Mouse (Mus musculus) adrenal gland, postnatal 36 days (tissue): Measurements from ENCODE around the gene Herc6. TPM values are rescaled to one million over a fixed set of nuclear protein-coding genes. Genes with fewer than 3 reads are reported as not detected.
A peak's percentile ranks its signal among the peaks of the same experiment; 100 is the strongest.
"Not testable (repeated sequence)": the region's sequence is repeated elsewhere in the genome, so short reads cannot be mapped to it uniquely, and the experiment has no call there.

Experiments
- DNase-seq, 2 experiments: peaks; one replicate each; pipeline ENCODE4 v3.0.0; 2021; ENCODE audit warnings: mixed read lengths in 1 of 2
- long read RNA-seq, 2 experiments: library from polyadenylated mRNA; stranded (forward); transcript quantifications; one replicate each; pipeline ENCODE4 v2.0.0; 2021; ENCODE audit warnings: borderline sequencing depth in 2 of 2
- total RNA-seq, 2 experiments: library from RNA; stranded (reverse); gene quantifications; 2 replicates each; pipeline ENCODE4 v1.2.3; 2021

The Herc6 gene
- total RNA-seq = 10 to 100 TPM; 18.1 to 23.1 TPM
- long read RNA-seq, experiment 1, full-length matches to known transcripts = 6 of 14 reads
- long read RNA-seq, experiment 1, partial matches to known transcripts = 5 of 14 reads
- long read RNA-seq, experiment 1, other reads (novel, unspliced or antisense) = 3 of 14 reads
- long read RNA-seq, experiment 2, full-length matches to known transcripts = 1 of 1 reads
- long read RNA-seq, experiment 2, partial matches to known transcripts = 0 of 1 reads
- long read RNA-seq, experiment 2, other reads (novel, unspliced or antisense) = 0 of 1 reads

DNA sequence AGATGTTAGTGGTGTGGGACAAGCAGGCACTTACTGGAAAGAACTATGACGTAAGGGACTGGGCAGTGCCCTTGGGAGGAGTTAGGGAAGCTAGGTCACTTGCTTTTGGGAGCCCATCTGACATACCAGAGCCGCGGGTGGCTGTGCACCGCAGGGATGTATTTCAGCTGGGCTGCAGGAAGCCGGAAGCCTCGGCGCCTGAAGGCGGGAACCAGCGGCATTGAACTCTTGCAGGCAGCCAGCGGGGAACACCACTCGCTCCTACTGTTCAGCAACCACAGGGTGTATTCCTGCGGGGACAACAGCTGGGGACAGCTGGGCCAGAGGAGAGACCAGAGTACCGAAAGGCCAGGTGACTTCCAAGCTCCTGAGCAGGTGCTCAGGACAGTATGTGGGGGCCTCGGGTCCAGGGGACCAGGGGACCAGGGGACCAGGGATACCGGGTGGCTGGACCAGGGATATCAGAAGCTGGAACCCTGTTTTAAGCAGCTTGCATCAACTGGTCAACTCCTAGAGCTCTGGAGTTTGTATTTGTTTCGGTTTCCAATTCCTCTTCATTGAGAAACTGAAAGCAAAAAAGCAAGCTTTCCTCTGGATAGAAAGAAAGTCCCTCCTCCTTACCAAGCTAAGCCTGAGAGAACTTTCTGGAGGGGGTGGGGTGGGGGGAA lies at the start of gene Herc6:
TSS of gene Herc6 (plus strand) at position 120 of the 668 bp plus-strand sequence.
- peak; percentile 88 to 89 for DNase-seq

DNA sequence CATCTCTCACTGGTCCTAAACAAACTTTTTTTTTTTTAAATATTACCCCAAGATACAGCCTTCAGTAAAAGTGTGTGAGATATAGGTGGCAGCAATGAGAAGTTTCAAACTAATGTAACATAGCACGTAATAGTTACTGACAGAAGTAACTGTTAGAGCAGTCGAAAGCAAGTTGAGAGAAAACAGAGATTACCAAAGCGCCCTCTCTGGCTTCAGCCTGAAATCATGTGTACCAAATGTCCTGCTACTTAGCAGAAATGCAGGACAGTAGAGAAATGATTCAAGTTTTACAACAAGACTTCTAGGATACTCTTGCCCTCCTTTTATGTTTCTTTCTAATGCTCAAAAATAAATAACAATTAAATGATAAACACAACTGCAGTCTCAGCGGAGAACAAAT lies 49.8 kb upstream of the Herc6 start:
- DNase-seq = peak in 1 of 2 experiments; percentile 17

DNA sequence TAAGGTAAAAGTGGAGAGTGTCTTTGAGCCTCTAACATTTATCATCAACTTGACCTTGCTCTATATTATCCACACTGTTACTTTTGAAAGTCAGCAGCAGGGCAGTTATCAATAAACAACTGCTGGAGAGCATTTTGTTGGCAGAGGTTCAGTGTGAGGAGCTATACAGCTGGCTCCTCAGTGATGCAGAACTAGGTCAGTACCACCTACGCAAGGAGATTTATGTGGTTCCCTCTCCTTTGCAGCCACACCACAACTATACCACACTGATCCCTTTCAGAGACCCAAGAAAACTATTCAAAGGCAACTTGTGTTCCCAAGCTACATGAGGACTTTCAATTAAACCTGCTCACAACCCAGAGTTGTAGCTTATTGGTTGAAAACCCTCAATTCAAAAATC lies 49.4 kb upstream of the Herc6 start:
- DNase-seq = peak; percentile 16 to 41

DNA sequence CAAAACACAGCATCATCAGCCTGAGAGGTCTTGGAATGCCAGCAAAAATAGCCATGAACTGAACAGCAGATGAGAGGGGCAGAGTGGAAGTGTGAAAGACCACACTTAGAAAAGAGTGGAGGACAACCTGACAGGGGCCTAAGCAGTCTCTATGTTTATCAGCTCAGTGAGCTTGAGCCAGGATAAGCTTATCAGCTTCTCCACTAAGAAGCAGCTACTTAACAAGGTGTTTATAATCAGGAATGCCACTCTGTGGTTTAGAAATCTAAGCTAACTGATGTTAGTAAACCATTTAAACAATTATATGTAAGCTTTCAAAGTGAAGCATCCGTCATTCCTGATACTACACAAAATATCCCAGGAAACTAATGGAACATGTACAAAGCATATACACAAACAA lies 48.8 kb upstream of the Herc6 start:
- DNase-seq = no peak

DNA sequence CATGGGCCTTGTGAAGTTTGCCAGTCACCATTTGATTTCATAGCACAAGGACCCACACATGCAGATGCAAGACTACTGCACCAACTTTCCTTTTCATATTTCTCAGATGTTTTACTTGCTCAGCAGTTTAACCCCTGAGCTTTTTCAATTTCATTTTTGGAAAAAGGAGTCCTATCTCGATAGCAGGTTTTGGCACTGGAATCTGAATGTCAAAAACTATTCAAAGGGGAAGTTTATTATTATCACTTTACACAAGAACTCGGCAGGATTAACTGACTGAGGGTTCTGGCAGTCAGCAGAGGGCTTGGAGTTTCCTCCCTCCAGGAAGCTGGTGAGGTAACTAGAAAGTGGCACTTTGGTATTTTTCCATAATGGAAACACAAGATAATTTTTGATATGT lies 47.4 kb upstream of the Herc6 start:
- DNase-seq = peak in 1 of 2 experiments; percentile 5

DNA sequence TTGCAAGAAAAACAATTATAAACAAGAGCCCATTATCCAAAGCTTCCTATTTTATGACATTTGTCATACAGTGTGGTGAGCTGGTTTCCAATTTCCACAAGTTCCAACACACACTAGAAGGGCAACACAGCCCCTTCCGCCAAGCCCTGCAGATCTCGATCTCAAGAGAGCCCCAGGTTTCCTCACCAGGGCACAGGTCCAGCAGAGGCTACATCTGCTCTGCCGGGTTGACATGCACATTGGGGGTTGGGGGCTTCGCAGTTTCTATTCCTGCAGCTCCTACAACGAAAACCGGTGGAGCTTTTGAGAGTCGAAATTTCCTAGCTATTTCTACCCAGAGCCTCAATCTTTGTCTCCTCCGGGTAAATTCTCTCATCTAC lies 46.6 kb upstream of the Herc6 start:
- peak; percentile 48 to 64 for DNase-seq

DNA sequence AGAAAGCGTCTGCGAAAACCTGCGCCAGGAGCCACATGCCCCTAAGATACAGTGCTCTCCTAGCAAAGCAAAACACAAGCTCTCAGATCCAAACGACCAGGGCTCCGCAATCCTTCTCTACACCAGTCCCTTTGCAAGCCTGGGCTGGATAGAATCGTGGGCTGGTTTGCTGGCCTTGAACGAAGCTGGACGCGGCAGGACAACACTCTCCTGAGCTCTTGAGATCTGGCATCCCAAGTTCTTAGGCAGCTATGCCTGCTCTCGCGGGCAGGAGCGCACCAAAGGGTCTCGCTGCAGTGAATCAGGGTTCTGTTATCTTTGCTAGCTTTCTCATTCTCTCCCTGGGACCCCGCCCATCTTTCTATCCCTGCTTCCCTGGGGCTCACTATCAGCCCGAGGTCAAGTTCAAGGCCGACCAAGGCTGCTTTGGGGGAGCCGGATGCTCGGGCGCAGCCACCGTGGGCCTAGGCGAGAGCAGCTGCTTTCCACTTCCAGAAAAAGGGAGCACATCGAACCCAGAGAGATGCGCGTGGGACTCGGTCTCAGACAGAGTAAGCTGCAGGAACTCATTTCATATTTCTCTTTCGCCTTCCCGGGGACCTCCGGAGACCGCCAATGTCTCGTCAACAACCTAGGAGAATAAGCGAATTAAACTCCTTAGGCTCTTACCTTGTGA lies 46.1 kb upstream of the Herc6 start:
- DNase-seq = peak; percentile 66 to 69

DNA sequence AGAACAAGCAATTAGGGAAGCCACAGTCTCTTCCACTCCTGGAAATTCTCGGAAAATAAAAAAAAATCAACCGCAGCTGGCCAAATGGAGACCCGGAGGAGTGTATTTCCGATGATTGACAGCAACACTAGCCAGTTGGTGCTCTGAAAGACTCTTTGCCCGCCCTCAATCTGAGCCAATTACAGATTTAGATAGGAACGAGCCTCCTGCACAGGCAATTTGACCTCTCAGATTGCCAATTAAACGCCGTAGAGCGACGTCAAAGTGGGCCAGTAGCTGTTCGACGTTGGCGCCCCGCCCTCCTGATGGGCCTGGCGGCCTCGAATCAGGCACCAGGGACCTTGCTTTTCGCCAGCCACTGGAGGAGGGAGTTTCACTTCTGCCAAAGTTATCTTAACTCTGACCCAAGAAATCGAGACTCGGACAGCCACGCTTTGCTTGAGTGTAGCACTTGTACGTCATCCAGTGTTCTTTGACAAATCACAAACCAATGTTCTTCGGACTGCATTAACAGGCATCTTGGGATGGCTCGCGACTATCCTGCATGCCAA lies 45.3 kb upstream of the Herc6 start, which contains the start of gene Ppm1k:
TSS of gene Ppm1k (minus strand) at position 83 of the 551 bp plus-strand sequence.
- DNase-seq = peak; percentile 98 to 99

DNA sequence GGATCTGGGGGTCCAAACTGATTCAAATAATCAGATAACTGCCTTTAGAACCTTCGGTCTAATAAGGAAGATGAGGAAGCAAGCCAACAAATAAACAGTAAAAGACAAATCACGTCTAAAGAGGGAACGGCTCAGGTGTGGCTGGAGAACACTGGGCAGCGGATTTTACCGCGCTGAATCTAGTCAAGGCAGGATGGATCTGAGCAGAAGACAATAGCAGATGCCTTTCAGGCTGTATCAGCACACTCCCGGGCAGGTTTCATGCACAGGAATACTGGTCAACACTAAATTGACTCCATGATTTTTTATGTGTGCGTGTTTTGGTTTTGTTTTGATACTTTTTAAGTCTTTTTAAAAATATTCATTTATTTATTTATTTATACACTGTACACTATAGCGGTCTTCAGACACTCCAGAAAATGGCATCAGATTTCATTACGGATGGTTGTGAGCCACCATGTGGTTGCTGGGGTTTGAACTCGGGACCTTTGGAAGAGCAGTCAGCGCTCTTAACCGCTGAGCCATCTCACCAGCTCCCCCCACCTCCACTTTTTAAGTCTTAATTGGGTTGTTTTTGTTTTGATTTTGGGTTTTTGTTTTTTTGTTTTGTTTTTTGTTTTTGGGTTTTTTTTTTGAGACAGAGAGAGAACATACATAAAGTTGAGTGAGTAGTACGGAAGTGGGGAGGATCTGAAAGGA lies 44.7 kb upstream of the Herc6 start:
- peak in 1 of 2 experiments; percentile 19 for DNase-seq

DNA sequence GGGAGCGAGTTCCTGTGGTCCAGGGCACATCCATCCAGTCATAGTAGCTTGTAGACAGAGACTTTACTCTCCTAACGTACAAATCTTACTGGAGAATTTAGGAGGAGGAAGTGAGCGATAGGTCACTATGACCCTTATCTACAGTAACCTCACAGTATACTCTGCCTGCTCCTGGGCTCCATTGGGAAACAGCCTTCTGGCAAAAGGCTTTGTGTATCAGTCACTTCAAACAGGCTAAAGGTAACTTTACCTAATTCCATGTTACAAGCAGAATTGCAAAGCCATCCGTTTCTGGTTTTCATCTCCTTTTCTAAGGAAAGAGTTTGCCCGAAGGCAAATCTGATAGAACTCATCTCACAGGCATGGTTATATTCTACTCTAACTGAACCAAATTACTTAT lies 42.9 kb upstream of the Herc6 start:
- no peak for DNase-seq

DNA sequence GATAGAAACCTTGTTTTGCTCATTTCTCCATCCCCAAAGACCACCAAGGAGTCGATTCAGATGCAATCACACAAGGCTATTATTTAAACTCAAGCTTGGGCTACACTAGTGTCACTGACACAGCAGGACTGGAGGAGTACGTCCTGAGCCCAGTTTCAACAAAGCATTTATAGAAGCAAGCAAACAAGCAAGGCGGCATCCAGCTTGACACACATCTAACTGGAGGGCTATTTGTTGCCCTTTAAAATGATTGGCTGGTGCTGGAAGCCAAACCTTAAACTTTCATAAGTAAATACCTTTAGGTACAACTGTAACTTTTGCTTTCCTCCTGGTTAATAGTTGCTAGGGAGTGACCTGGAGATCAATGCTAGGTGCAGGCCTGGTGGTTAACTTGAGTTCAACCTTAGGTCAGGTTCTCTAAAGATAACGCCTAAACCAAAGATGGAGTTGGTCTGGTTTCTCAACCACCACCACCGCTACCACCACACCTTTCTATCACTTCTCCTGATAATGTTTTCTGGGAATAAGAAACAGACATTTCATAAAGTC lies 39.8 kb upstream of the Herc6 start:
- DNase-seq = no peak

DNA sequence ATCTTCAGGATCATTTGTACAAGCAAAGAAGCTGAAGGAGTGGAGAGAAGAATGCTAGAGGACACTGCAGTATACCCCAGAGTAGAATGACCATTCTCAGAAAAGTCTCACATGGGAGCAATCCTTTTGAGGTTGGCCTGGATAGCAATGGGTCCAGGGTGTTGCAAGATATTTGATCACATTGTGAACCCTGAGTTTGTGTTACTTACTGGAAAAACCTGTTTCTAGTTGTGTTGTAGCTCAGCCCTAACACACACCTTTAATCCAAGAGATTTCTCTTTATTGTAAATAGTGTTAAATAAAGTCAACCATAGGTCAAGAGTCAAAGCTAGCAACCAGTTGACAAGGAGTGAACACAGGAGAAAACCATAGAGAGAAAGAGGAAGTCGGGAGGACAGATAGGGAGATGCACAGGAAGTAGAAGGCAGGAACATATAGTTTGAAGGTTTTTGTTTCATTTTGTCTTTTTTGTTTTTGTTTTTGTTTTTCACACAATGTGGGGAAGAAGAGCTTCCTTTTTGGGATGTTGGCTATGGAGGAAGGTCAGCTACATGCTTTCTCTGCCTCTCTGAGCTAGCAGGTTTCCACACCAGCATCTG lies 39.0 kb upstream of the Herc6 start:
- DNase-seq = no peak

DNA sequence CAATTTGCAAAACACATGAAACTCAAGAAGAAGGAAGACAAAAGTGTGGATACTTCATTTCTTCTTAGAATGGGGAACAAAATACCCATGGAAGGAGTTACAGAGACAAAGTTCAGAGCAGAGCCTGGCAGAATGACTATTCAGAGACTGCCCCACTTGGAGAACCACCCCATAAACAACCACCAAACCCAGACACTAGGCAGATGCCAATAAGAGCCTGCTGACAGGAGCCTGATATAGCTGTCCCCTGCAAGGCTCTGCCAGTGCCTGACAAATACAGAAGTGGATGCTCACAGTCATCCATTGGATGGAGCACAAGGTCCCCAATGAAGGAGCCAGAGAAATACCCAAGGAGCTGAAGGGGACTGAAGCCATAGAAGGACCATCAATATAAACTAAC lies 37.2 kb upstream of the Herc6 start:
- not testable (repeated sequence) for DNase-seq

DNA sequence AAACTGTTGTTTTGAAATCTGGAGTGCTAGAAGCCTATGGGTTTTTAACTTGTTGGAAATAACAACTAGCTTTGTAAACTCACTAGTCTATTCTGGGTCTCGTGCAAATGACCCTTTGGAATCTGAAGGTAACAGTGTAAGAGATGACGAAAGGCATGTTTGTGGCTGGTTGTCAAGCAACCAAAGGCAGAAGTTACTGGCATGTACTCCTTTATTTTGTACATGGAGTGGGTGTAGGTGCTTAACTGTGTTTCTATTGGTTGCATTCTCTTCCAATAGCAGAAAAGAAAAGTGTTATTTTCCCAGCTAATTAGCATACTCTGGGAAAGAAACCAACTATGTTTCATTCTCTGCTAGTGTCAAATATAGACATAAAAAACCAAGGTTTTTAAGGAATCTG lies 35.9 kb upstream of the Herc6 start:
- no peak for DNase-seq

DNA sequence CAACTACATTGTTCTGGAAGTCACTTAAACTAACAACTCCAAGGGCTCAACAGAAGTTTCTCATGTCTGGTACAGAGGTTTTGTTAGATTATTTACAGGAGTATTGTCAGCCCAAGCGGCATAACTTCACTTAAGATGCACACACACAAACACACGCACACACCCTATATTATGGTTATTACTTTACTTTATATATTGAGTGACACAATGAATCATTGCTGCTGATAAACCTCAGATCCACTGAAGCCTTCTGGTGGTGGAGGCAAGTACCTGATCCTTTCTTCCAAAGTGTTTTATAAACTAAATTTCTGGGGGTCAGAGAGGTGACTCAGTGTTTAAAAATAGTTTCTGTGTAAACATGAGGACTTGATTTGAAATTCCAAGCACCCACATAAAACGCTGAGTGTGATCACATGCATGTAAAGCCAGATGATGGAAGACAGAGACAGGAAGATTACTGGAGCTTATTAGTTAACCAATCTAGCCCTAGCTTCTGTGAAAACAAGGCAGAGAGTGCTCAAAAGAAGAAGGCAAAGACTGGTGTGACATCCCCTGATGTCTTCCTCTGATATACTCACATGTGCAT lies 29.5 kb upstream of the Herc6 start:
- DNase-seq = no peak

DNA sequence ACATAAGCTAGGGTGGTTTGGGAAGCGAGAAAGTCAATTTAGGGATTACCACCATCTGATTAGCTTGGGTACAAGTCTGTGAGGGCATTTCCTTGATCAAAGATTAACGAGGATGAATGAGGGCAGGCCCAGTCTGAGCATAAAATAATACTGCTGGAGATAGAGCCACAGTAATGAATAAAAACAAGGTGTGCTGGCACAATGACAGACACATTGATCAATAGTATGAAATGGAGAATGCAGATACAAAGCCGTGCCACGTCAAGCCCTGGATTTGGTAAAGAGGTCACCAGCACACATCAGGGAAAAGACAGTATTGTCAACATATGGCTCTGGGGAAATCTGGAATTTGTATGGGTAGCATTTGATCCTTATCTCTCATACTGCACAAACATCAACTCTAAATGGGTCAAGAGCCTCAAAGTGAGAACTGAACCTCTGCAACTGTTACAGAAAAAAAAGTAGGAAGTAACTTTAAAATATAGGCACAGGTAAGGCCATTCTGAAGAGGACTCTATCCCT lies 22.9 kb upstream of the Herc6 start:
- no peak for DNase-seq

DNA sequence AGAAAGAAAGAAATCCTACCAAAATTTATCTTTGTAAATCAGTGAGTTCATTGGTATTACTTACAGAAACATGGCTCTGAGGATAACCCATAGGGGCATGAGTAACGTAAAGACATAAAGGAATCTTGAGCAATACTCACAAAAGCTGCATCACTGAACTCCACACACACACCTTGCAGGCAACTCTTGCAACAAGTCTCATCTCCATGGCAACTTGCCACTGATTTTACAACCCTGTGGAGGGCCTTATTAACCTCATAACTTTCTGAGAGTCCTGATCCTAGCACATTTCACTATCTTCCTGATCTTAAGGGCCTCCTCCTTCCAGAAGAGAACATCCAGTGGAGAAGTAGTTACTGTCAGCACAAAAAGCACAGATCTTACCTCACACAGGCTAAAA lies 17.3 kb upstream of the Herc6 start:
- DNase-seq = no peak

DNA sequence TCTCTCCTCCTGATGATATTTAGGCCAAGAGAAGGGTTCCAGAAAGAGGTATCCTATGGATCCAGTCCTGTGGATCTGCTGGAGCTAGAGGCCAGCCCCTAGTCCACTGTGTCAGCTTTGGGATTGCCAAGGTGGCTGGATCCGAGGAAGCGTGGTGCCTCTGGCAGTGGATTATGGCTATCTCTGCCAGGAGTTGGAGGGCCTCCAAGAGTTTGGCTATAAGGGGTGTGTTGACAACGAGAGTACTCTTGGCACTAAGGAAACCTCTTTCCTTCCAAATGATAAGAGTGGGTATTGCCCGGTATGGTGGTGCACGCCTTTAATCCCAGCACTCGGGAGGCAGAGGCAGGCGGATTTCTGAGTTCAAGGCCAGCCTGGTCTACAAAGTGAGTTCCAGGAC lies 15.3 kb upstream of the Herc6 start:
- peak in 1 of 2 experiments; percentile 39 for DNase-seq

DNA sequence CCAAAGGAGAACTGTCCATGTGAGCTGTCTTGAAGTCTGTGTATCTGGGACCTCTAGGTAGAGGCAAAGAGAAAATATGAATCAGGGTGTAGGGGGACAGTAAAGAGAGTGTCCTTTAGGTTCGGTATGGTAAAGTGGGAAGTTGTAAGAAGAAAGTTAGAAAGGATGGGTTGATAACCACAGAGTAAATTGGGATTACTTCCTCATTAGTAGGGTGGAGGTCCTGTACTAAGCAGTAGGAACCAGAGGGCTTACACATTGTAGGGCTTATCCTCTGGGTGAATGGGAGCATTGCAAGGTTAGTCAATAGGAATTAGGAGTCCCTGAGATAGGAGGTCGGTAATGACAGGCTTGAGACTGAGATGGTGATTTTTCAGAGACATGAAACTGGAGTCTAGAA lies 13.2 kb upstream of the Herc6 start:
- no peak for DNase-seq

DNA sequence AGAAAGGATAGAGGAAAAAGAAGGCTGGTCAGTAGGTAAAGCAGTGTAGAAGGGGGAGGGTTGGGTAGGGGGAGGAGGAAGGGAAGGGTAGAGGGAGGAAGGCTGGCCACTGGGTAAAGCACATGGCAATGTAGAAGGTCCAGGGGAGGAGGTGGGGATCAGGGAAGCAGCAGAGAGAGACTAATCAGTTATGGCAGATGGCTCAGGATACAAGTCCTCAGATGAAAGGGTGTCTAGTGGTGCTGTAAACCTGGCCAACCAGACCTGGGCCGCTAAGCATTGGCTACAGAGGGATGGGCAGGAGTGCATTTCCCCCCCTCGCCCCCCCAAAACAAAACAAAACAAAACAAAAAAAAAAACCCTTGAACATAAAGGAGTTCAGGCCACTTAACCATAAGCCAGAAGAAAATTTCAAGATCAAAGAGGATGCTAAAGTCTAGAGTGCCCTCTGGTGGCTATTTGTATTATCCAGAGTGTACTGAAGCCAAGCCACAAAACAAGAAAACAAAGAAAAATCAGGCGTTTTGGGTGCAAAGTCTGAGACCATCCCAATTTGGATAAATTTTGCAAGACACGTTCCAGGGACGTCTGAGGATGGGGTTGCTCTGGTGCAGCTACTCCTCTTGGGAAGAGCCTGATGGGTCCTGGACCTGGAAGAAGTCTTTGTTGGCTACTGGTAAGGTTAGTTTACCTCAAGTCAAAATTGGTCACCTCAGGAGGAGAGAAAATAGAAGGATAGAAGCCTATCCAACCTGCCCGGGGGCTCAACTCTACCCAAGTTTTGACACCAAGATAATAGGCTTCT lies 10.4 kb upstream of the Herc6 start:
- DNase-seq = peak in 1 of 2 experiments; percentile 31
